Mouse (Mus musculus) testis, adult 2 months (tissue): Measurements from ENCODE around the gene Adcy9.

Experiments used
- CTCF ChIP-seq: fragments of 200-500 bp; IDR thresholded peaks from 2 replicates; pipeline ENCODE4 v1.5.1; 2012; ENCODE audit warnings: low read depth, mild to moderate bottlenecking, inconsistent platforms, low read length, moderate library complexity; ENCODE audit not compliant: control insufficient read depth, insufficient read depth, insufficient replicate concordance
- POLR2A ChIP-seq: fragments of 200-500 bp; IDR thresholded peaks from 2 replicates; pipeline ENCODE4 v1.6.1; 2012; ENCODE audit warnings: low read depth, mild to moderate bottlenecking, inconsistent platforms, low read length, moderate library complexity; ENCODE audit not compliant: control insufficient read depth

GRCm38 (mm10) chr16:4276151-4276550 is 144.1 kb downstream of the Adcy9 start:
- no peak for TF ChIP-seq CTCF
- no peak for TF ChIP-seq POLR2A
